Comparison of ENCODE assay signal across 8 mouse cellular contexts in genomic region chr8:91132731-91133130, GRCm38 (mm10).
DNase-seq lines count a peak whose midpoint lies in the region; ATAC-seq and TF ChIP-seq lines count a peak whose summit lies in the region.

No protein-coding gene starts in this region.

- TF ChIP-seq EP300 in lung, postnatal 0 days (IDR thresholded peaks at IDR 0.05) = no peak

- peak overlapping the region; percentile 67 for H3K4me2 ChIP-seq in lung, postnatal 0 days (replicated peaks; ENCODE audit: low read depth, low read length)
- H3K4me2 ChIP-seq in limb, embryonic 14.5 days (replicated peaks; ENCODE audit: low read depth, low read length, severe bottlenecking) = peak overlapping the region; percentile 89
- H3K4me2 ChIP-seq in stomach, embryonic 15.5 days = peak overlapping the region; percentile 63

- ATAC-seq in lung, postnatal 0 days = no peak
- ATAC-seq in limb, embryonic 14.5 days (ENCODE audit: low FRiP score, low read depth) = no peak
- no peak for ATAC-seq in stomach, embryonic 15.5 days (ENCODE audit: insufficient read depth, low FRiP score, low read depth)

- H3K4me1 ChIP-seq in cerebellum, adult 2 months (ENCODE audit: control insufficient read depth, insufficient read depth, low read length) = peaks cover 8% of the 10 kb centered on the region
- peaks cover 16% of the 10 kb centered on the region for H3K4me1 ChIP-seq in lung, postnatal 0 days (ENCODE audit: insufficient read depth, low read depth, low read length)
- peaks cover 9% of the 10 kb centered on the region for H3K4me1 ChIP-seq in limb, embryonic 14.5 days (ENCODE audit: control insufficient read depth, insufficient read depth, low read length)
- H3K4me1 ChIP-seq in stomach, embryonic 15.5 days = peaks cover 6% of the 10 kb centered on the region

- H3K36me3 ChIP-seq in lung, postnatal 0 days (ENCODE audit: insufficient read depth, low read length) = peaks cover 9% of the 10 kb centered on the region; the same call in 1 of the 2 replicates
- H3K36me3 ChIP-seq in limb, embryonic 14.5 days (ENCODE audit: control insufficient read depth, insufficient read depth, low read length) = peaks cover 24% of the 10 kb centered on the region
- H3K36me3 ChIP-seq in stomach, embryonic 15.5 days = peaks cover 14% of the 10 kb centered on the region

- no peaks in the 10 kb centered on the region for H3K9me3 ChIP-seq in lung, postnatal 0 days (ENCODE audit: low read length)
- H3K9me3 ChIP-seq in limb, embryonic 14.5 days (ENCODE audit: control insufficient read depth, low read length) = no peaks in the 10 kb centered on the region
- no peaks in the 10 kb centered on the region for H3K9me3 ChIP-seq in stomach, embryonic 15.5 days

- intact Hi-C loops in left cerebral cortex, postnatal 4 days (cut with DNase I) = no loop called here

- DNase-seq in cerebellum, adult 2 months = no peak
- no peak for DNase-seq in cerebellum, postnatal 14 days
- no peak for DNase-seq in lung, postnatal 0 days (ENCODE audit: low spot score)
- no peak for DNase-seq in lung, postnatal 4 days
- no peak for DNase-seq in limb, embryonic 14.5 days (ENCODE audit: low spot score)
- no peak for DNase-seq in left cerebral cortex, postnatal 4 days
- no peak for DNase-seq in layer of hippocampus, postnatal 14 days (ENCODE audit: low spot score in 2 of 2)

- no peak for TF ChIP-seq CTCF in cerebellum, adult 2 months (IDR thresholded peaks at IDR 0.05; ENCODE audit: borderline replicate concordance, insufficient read depth, low read depth, low read length)
- TF ChIP-seq CTCF in lung, postnatal 0 days (IDR thresholded peaks at IDR 0.05) = no peak

- no peak overlapping the region for H3K9ac ChIP-seq in lung, postnatal 0 days (replicated peaks; ENCODE audit: low read depth)
- H3K9ac ChIP-seq in limb, embryonic 14.5 days (ENCODE audit: low read depth, low read length, severe bottlenecking) = peak overlapping the region; percentile 70; the same call in 1 of the 2 replicates
- no peak overlapping the region for H3K9ac ChIP-seq in stomach, embryonic 15.5 days

- peak overlapping the region; percentile 79 for H3K4me3 ChIP-seq in cerebellum, adult 2 months (replicated peaks; ENCODE audit: insufficient read depth, low read depth, low read length)
- H3K4me3 ChIP-seq in lung, postnatal 0 days (ENCODE audit: low read depth, low read length) = peak overlapping the region; percentile 88
- H3K4me3 ChIP-seq in limb, embryonic 14.5 days (replicated peaks; ENCODE audit: low read length) = peak overlapping the region; percentile 90
- peak overlapping the region; percentile 78 for H3K4me3 ChIP-seq in stomach, embryonic 15.5 days (replicated peaks)

- H3K27ac ChIP-seq in cerebellum, adult 2 months (ENCODE audit: insufficient read depth, low read length) = no peak overlapping the region; the same call in 1 of the 2 replicates
- H3K27ac ChIP-seq in lung, postnatal 0 days (ENCODE audit: low read length) = peak overlapping the region; percentile 83; the same call in 1 of the 2 replicates
- no peak overlapping the region for H3K27ac ChIP-seq in limb, embryonic 14.5 days (replicated peaks; ENCODE audit: low read depth, low read length)
- peak overlapping the region; percentile 74; the same call in 1 of the 2 replicates for H3K27ac ChIP-seq in stomach, embryonic 15.5 days

- 47% methylated on average over 4 of the region's 4 CpGs for WGBS in cerebellum, adult 2 months
- WGBS in lung, postnatal 0 days = 47% methylated on average over 4 of the region's 4 CpGs
- WGBS in limb, embryonic 14.5 days = 80% methylated on average over 4 of the region's 4 CpGs
- WGBS in stomach, embryonic 15.5 days = 66% methylated on average over 4 of the region's 4 CpGs

- TF ChIP-seq POLR2A in cerebellum, adult 2 months (IDR thresholded peaks at IDR 0.05; ENCODE audit: borderline replicate concordance, insufficient read depth, low read length) = no peak
- TF ChIP-seq POLR2A in limb, embryonic 14.5 days (IDR thresholded peaks at IDR 0.05; ENCODE audit: borderline replicate concordance, extremely low read depth, insufficient read depth, insufficient read length) = no peak

- no peaks in the 10 kb centered on the region for H3K27me3 ChIP-seq in cerebellum, adult 2 months (ENCODE audit: control insufficient read depth, insufficient read depth, low read length)
- no peaks in the 10 kb centered on the region for H3K27me3 ChIP-seq in lung, postnatal 0 days (replicated peaks; ENCODE audit: insufficient read depth, low read length)
- no peaks in the 10 kb centered on the region for H3K27me3 ChIP-seq in limb, embryonic 14.5 days (ENCODE audit: control insufficient read depth, insufficient read depth, low read length)
- no peaks in the 10 kb centered on the region for H3K27me3 ChIP-seq in stomach, embryonic 15.5 days (replicated peaks)

Comparison
In these comparisons a context has a peak if more than half of its experiments do, and no peak if none do; other contexts are left out.
1. H3K27ac ChIP-seq: peak in lung, postnatal 0 days (single experiment) and stomach, embryonic 15.5 days (single experiment); none in cerebellum, adult 2 months (single experiment) and limb, embryonic 14.5 days (single experiment).
2. Peak in every context shown above with its lines, with median percentiles within 50 percentile points of each other: H3K4me3 ChIP-seq and H3K4me2 ChIP-seq.